Mouse (Mus musculus) myocyte (in vitro differentiated cells): ENCODE data around the gene Pkp4. TPM values are rescaled to one million over a fixed set of nuclear protein-coding genes. Genes with fewer than 3 reads are reported as not detected.

Source experiments
- H3K27me3 ChIP-seq: one replicate; pipeline ENCODE4 v1.6.1; 2011; ENCODE audit not compliant: control insufficient read depth, insufficient read depth, insufficient read length
- H3K36me3 ChIP-seq: one replicate; pipeline ENCODE4 v1.6.1; 2011; ENCODE audit not compliant: control insufficient read depth, insufficient read depth
- H3K4me2 ChIP-seq: one replicate; pipeline ENCODE4 v1.6.1; 2011; ENCODE audit warnings: low read depth, control low read depth
- H3K4me3 ChIP-seq: one replicate; pipeline ENCODE4 v1.5.1; 2011; ENCODE audit warnings: mild to moderate bottlenecking, control low read depth, moderate library complexity
- H3K79me2 ChIP-seq: one replicate; pipeline ENCODE4 v1.6.1; 2011; ENCODE audit not compliant: control insufficient read depth, insufficient read depth
- H3ac ChIP-seq: one replicate; pipeline ENCODE4 v1.6.1; 2011; ENCODE audit not compliant: control insufficient read depth, insufficient read length
- CEBPB ChIP-seq: IDR thresholded peaks from 2 replicates; pipeline ENCODE4 v1.6.1; 2011; ENCODE audit warnings: mild to moderate bottlenecking, moderate library complexity; ENCODE audit not compliant: poor library complexity, insufficient read depth, severe bottlenecking
- E2F4 ChIP-seq: IDR thresholded peaks from one replicate; pipeline ENCODE4 v1.6.1; 2011; ENCODE audit warnings: mild to moderate bottlenecking, control low read depth, moderate library complexity; ENCODE audit not compliant: insufficient read depth
- MAX ChIP-seq: IDR thresholded peaks from one replicate; pipeline ENCODE4 v1.6.1; 2011; ENCODE audit warnings: low read depth, mild to moderate bottlenecking, control low read depth
- MYOD1 ChIP-seq, 3 experiments: IDR thresholded peaks; one replicate each; pipeline ENCODE4 v1.6.1; 2011; ENCODE audit warnings: control low read depth in 2 of 3, low read depth in 2 of 3, mild to moderate bottlenecking in 2 of 3, moderate library complexity in 1 of 3; ENCODE audit not compliant: insufficient read length in 2 of 3, control insufficient read depth in 1 of 3
- MYOG ChIP-seq, 3 experiments: IDR thresholded peaks; one replicate each; pipeline ENCODE4 v1.6.1; 2011; ENCODE audit warnings: control low read depth in 2 of 3, low read depth in 2 of 3, mild to moderate bottlenecking in 2 of 3; ENCODE audit not compliant: insufficient read length in 2 of 3, control insufficient read depth in 1 of 3, insufficient read depth in 1 of 3
- POLR2A ChIP-seq: IDR thresholded peaks from one replicate; pipeline ENCODE4 v1.6.1; 2011; ENCODE audit warnings: low read depth, mild to moderate bottlenecking, control low read depth, moderate library complexity; ENCODE audit not compliant: insufficient read length
- POLR2AphosphoS2 ChIP-seq: IDR thresholded peaks from one replicate; pipeline ENCODE4 v1.6.1; 2011; ENCODE audit warnings: low read depth, control low read depth; ENCODE audit not compliant: insufficient read length
- REST ChIP-seq: IDR thresholded peaks from one replicate; pipeline ENCODE4 v1.6.1; 2011; ENCODE audit warnings: mild to moderate bottlenecking, control low read depth, moderate library complexity; ENCODE audit not compliant: insufficient read depth, insufficient read length
- SRF ChIP-seq: IDR thresholded peaks from one replicate; pipeline ENCODE4 v1.6.1; 2011; ENCODE audit warnings: low read depth; ENCODE audit not compliant: control insufficient read depth, insufficient read length
- TCF12 ChIP-seq: IDR thresholded peaks from one replicate; pipeline ENCODE4 v1.6.1; 2011; ENCODE audit warnings: mild to moderate bottlenecking, control low read depth; ENCODE audit not compliant: poor library complexity, insufficient read depth, severe bottlenecking
- TCF3 ChIP-seq: IDR thresholded peaks from one replicate; pipeline ENCODE4 v1.6.1; 2011; ENCODE audit warnings: low read depth, control low read depth; ENCODE audit not compliant: insufficient read length
- USF1 ChIP-seq: IDR thresholded peaks from one replicate; pipeline ENCODE4 v1.6.1; 2011; ENCODE audit warnings: low read depth, mild to moderate bottlenecking, control low read depth, moderate library complexity
- polyA plus RNA-seq: library from polyadenylated mRNA; unstranded; fragments of >200 nt; fragmentation: generic; extraction: Trizol; gene quantifications from one replicate; pipeline ENCODE4 v1.2.1, GENCODE M21; 2012; ENCODE audit warnings: missing spikeins

Gene Pkp4
- polyA plus RNA-seq, 1 experiment: 25.3 TPM

DNA sequence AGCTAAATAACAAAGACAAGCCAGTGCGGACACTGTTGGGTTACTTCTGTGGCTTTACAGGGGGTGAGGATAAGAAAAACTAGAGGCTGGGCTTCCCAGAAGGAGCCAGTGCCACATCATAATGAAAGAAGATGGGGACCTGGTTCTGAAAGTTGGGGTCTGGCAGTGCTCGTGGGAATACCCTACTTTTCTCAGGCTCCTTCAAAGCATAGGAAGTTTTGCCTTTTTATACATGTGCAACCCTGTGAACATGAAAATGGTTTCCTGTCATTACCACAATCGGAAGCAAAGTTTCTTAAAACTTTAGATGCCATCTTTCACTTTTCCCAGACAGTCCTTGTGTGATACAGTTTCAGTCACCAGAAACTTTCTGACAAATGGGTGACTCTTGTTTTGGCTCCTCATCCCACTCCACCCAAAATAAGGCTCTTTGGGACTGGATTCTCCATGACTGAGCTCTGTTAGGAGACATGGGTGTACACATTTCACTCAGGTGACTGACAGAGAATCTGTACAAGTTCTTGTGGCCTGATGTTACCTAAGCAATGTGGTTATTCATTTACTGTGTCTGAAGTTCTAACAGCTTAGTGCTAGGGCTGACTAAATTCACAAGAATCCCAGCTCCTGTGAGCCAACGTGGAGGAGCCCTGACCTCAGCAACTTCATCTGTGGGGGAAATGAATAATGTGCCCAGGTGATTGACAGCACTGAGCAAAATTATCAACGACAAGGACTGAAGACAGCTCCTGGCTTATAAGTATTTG, 179.3 kb downstream of the Pkp4 start:
- Histone ChIP-seq H3K36me3 (peaks cover 6% of the 10 kb centered on the region), H3K4me2 (no peak overlapping the region), H3K4me3 (no peak overlapping the region), H3K79me2 (no peaks in the 10 kb centered on the region), H3K27me3 (no peaks in the 10 kb centered on the region), H3ac (no peak overlapping the region)
- no peak for TF ChIP-seq MYOG (IDR thresholded peaks at IDR 0.05; ENCODE audit: control insufficient read depth in 1 of 3, insufficient read depth in 1 of 3, insufficient read length in 2 of 3, low read depth in 2 of 3)
- no peak for TF ChIP-seq CEBPB
- no peak for TF ChIP-seq TCF12
- TF ChIP-seq MYOD1 (IDR thresholded peaks at IDR 0.05; ENCODE audit: control insufficient read depth in 1 of 3, insufficient read length in 2 of 3, low read depth in 2 of 3): no peak
- TF ChIP-seq E2F4: no peak
- TF ChIP-seq POLR2AphosphoS2: no peak
- TF ChIP-seq REST: no peak
- no peak for TF ChIP-seq POLR2A
- TF ChIP-seq TCF3: no peak
- no peak for TF ChIP-seq USF1
- TF ChIP-seq MAX: no peak

DNA sequence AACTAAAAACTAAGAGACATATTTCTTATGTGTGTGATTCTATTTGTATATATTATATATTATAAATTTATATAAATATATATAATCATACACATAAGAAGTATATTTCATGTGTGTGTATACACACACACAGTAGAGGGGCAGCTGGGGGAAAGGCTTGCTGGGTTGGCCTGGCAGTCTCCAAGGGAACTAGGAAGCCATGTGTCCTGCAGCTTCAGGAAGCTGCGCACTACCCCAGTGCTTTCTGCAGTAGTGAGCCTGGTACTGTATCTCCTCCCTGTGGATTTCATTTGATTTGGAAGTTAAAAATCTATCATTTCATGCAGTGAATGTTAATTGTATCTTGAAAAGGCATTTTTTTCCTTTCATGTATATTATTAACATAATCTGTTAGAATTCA, 180.2 kb downstream of the Pkp4 start:
- Histone ChIP-seq H3K36me3 (peaks cover 6% of the 10 kb centered on the region), H3ac (no peak overlapping the region), H3K79me2 (no peaks in the 10 kb centered on the region), H3K27me3 (no peaks in the 10 kb centered on the region), H3K4me3 (no peak overlapping the region), H3K4me2 (no peak overlapping the region)
- no peak for TF ChIP-seq MYOG (IDR thresholded peaks at IDR 0.05; ENCODE audit: control insufficient read depth in 1 of 3, insufficient read depth in 1 of 3, insufficient read length in 2 of 3, low read depth in 2 of 3)
- no peak for TF ChIP-seq POLR2AphosphoS2
- TF ChIP-seq TCF12: no peak
- no peak for TF ChIP-seq USF1
- no peak for TF ChIP-seq E2F4
- no peak for TF ChIP-seq SRF
- no peak for TF ChIP-seq MAX
- no peak for TF ChIP-seq TCF3
- TF ChIP-seq REST: no peak
- TF ChIP-seq POLR2A: no peak
- no peak for TF ChIP-seq MYOD1 (IDR thresholded peaks at IDR 0.05; ENCODE audit: control insufficient read depth in 1 of 3, insufficient read length in 2 of 3, low read depth in 2 of 3)
- no peak for TF ChIP-seq CEBPB

DNA sequence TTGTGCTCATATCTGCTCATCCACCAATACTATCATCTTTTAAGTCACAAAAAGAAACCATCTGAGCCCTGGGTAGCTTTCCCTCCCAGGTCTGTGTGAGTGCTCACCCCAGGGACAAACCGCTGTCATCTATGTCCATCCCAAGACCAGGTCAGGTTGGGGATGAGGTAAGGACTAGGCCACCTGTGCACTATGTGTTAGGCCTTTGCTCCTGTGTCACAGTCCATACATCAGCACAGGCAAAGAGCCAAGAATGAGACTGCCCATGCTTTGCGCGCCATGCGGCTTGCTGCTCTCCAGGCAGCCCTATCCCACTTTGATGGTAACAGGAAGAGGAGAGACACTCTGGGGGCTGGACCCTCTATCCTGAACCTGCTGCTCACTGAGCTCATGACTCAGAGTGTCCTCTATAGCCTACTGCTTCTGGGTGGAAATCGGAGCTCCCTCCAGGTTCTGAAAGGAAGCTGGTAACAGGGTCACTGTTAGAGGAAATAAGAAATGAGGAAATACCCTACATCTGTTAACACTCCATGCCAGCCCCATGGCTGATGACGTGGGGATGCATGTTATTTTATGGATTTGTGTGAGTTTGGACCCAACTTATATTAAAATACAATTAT, 182.1 kb downstream of the Pkp4 start:
- Histone ChIP-seq H3ac (no peak overlapping the region), H3K27me3 (no peaks in the 10 kb centered on the region), H3K4me3 (no peak overlapping the region), H3K4me2 (no peak overlapping the region), H3K79me2 (no peaks in the 10 kb centered on the region), H3K36me3 (peaks cover 6% of the 10 kb centered on the region)
- TF ChIP-seq REST (no peak), POLR2AphosphoS2 (no peak), USF1 (no peak), MYOG (IDR thresholded peaks at IDR 0.05; ENCODE audit: control insufficient read depth in 1 of 3, insufficient read depth in 1 of 3, insufficient read length in 2 of 3, low read depth in 2 of 3) (no peak), E2F4 (no peak), CEBPB (no peak), SRF (no peak), MYOD1 (IDR thresholded peaks at IDR 0.05; ENCODE audit: control insufficient read depth in 1 of 3, insufficient read length in 2 of 3, low read depth in 2 of 3) (no peak), MAX (no peak), TCF12 (no peak), TCF3 (no peak), POLR2A (no peak)

DNA sequence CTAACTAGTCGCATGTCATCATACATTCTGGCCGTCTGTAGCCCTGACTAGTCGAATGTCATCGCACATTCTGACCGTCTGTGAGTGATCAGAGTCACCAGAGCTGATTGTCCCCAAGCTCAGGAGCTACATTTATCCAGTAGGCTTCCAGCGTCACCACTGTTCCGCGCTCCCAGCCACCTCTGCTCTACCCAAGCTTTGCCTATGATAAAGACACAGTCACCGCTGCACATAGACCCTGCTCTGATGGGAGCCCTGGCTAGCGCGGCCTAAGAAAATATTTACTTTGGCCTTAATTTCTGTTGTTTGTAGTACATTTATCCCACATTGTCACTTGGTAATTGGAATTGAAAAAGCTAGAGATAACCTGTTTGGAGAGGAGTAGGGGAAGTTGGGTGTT, 183.2 kb downstream of the Pkp4 start:
- no peak overlapping the region for H3K4me2 ChIP-seq
- no peaks in the 10 kb centered on the region for H3K79me2 ChIP-seq
- no peak overlapping the region for H3ac ChIP-seq
- no peaks in the 10 kb centered on the region for H3K27me3 ChIP-seq
- TF ChIP-seq TCF12: no peak
- no peak for TF ChIP-seq SRF
- no peak for TF ChIP-seq MYOG (IDR thresholded peaks at IDR 0.05; ENCODE audit: control insufficient read depth in 1 of 3, insufficient read depth in 1 of 3, insufficient read length in 2 of 3, low read depth in 2 of 3)
- no peak for TF ChIP-seq POLR2A
- no peak for TF ChIP-seq MYOD1 (IDR thresholded peaks at IDR 0.05; ENCODE audit: control insufficient read depth in 1 of 3, insufficient read length in 2 of 3, low read depth in 2 of 3)
- no peak overlapping the region for H3K4me3 ChIP-seq
- H3K36me3 ChIP-seq: peaks cover 6% of the 10 kb centered on the region

DNA sequence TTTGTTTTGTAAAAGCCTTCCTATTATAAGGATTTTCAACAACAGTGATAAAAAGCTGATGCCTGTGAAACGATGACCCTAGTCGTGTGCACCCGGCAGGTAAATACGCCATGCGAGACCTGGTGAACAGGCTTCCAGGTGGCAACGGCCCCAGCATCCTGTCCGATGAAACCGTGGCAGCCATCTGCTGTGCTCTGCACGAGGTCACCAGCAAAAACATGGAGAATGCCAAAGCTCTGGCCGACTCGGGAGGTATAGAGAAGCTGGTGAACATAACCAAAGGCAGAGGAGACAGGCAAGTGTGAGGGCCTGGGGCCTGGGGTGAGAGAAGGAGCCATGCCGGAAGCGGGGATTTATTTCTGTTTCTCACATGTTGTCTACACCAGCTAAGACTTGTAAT, 184.0 kb downstream of the Pkp4 start:
- Histone ChIP-seq H3ac (no peak overlapping the region), H3K27me3 (no peaks in the 10 kb centered on the region), H3K4me3 (no peak overlapping the region), H3K79me2 (no peaks in the 10 kb centered on the region), H3K4me2 (no peak overlapping the region), H3K36me3 (peaks cover 6% of the 10 kb centered on the region)
- TF ChIP-seq MYOG (IDR thresholded peaks at IDR 0.05; ENCODE audit: control insufficient read depth in 1 of 3, insufficient read depth in 1 of 3, insufficient read length in 2 of 3, low read depth in 2 of 3): no peak
- no peak for TF ChIP-seq MYOD1 (IDR thresholded peaks at IDR 0.05; ENCODE audit: control insufficient read depth in 1 of 3, insufficient read length in 2 of 3, low read depth in 2 of 3)
- TF ChIP-seq POLR2A: no peak
- TF ChIP-seq TCF3: no peak
- TF ChIP-seq E2F4: no peak
- TF ChIP-seq POLR2AphosphoS2: no peak
- no peak for TF ChIP-seq MAX
- no peak for TF ChIP-seq CEBPB
- TF ChIP-seq USF1: no peak
- TF ChIP-seq REST: no peak
- TF ChIP-seq SRF: no peak
- TF ChIP-seq TCF12: no peak
